Mouse (Mus musculus) embryonic facial prominence, embryonic 14.5 days (tissue): ENCODE results near the gene Ada. TPM values are rescaled to one million over a fixed set of nuclear protein-coding genes. Genes with fewer than 3 reads are reported as not detected.

Source experiments
- ATAC-seq: fragments of 200-750 bp; cut with Nextera tagmentation; 2 replicates; pipeline ENCODE4 v1.8.0; 2017; ENCODE audit warnings: low read depth, moderate number of reproducible peaks, moderate TSS enrichment
- DNase-seq: peaks from one replicate; pipeline ENCODE4 v3.0.0-alpha.2; 2015; ENCODE audit warnings: low spot score
- H3K27ac ChIP-seq: fragments of 300-500 bp; sonication (generic); replicated peaks from 2 replicates; pipeline ENCODE4 v1.5.1; 2014; ENCODE audit warnings: low read depth, mild to moderate bottlenecking, low read length, moderate library complexity
- H3K27me3 ChIP-seq: fragments of 300-500 bp; sonication (generic); replicated peaks from 2 replicates; pipeline ENCODE4 v1.6.1; 2014; ENCODE audit warnings: low read length; ENCODE audit not compliant: control insufficient read depth, insufficient read depth
- H3K36me3 ChIP-seq: fragments of 300-500 bp; sonication (generic); 2 replicates; pipeline ENCODE4 v1.6.1; 2014; ENCODE audit warnings: low read length, mixed read lengths; ENCODE audit not compliant: control insufficient read depth, insufficient read depth
- H3K4me1 ChIP-seq: fragments of 300-500 bp; sonication (generic); 2 replicates; pipeline ENCODE4 v1.6.1; 2014; ENCODE audit warnings: antibody characterized with exemption, low read length; ENCODE audit not compliant: control insufficient read depth, insufficient read depth
- H3K4me2 ChIP-seq: fragments of 300-500 bp; sonication (generic); 2 replicates; pipeline ENCODE4 v1.6.1; 2014; ENCODE audit warnings: low read depth, mild to moderate bottlenecking, low read length, moderate library complexity, mixed read lengths
- H3K4me3 ChIP-seq: fragments of 300-500 bp; sonication (generic); 2 replicates; pipeline ENCODE4 v1.5.1; 2014; ENCODE audit warnings: low read depth, mild to moderate bottlenecking, low read length
- H3K9ac ChIP-seq: fragments of 300-500 bp; sonication (generic); 2 replicates; pipeline ENCODE4 v1.6.1; 2014; ENCODE audit warnings: low read depth, mild to moderate bottlenecking, low read length, moderate library complexity, mixed read lengths
- H3K9me3 ChIP-seq: fragments of 300-500 bp; sonication (generic); 2 replicates; pipeline ENCODE4 v1.6.1; 2016; ENCODE audit warnings: low read length; ENCODE audit not compliant: control insufficient read depth
- WGBS: fragments of 180-500 bp; shearing (Covaris S2); extraction: QIAGEN DNeasy Blood & Tissue Kit; methylation state at CpG from one replicate; pipeline ENCODE4 v1.1.7; 2014; 5-methylcytosine and 5-hydroxymethylcytosine counted together
- polyA plus RNA-seq: library from polyadenylated mRNA; unstranded; fragments of >200 nt; fragmentation: Nextera tagmentation; extraction: Ambion mirVana; gene quantifications from 2 replicates; pipeline ENCODE4 v1.2.1, GENCODE M21; 2014

Ada gene
- polyA plus RNA-seq, 1 experiment from 2014 or later = 7.2 TPM

DNA sequence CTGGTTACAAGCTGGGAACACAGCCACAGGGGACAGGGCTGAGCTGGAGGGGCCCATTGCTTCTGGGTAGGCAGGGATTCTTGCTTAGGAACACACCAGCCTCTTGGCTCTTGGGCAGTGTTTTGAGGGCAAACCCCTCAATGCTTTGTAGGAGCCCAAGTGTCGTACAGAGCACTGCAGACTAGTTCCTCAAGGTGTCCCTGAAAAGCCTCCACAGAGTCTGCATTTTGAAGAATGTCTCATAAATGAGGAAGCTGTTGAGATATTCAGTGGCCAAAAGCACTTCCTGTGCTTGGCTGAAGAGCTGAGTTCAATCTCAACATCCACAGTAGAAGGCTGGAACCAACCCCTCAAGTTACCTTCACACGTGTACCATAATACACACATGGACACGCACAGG, 73.3 kb downstream of the Ada start:
- H3K4me3 ChIP-seq = no peak overlapping the region
- H3K27me3 ChIP-seq = no peaks in the 10 kb centered on the region
- H3K27ac ChIP-seq = peak overlapping the region; percentile 76; the same call in 1 of the 2 replicates
- ATAC-seq (no peak), DNase-seq (no peak)
- H3K4me2 ChIP-seq = no peak overlapping the region
- no peaks in the 10 kb centered on the region for H3K9me3 ChIP-seq
- WGBS = 92% methylated on average over 3 of the region's 3 CpGs
- H3K36me3 ChIP-seq = no peaks in the 10 kb centered on the region
- H3K9ac ChIP-seq = no peak overlapping the region
- peaks cover 31% of the 10 kb centered on the region for H3K4me1 ChIP-seq

Other genes starting within 250 kb of the Ada start
- not detected in 2 replicates for gene Hnf4a, start 243.4 kb downstream of the Ada start, polyA plus RNA-seq
- gene Ttpal, start 147.9 kb downstream of the Ada start, polyA plus RNA-seq = 40.6 and 46.2 TPM in 2 replicates
- gene Serinc3, start 105.1 kb downstream of the Ada start, polyA plus RNA-seq = 43.0 and 53.0 TPM in 2 replicates
- 153 and 165 TPM in 2 replicates for gene Pkig, start 91.9 kb downstream of the Ada start, polyA plus RNA-seq
- gene Ccn5, start 70.6 kb upstream of the Ada start, polyA plus RNA-seq = 1.0 and 3.0 TPM in 2 replicates
- gene Kcnk15, start 103.4 kb upstream of the Ada start, polyA plus RNA-seq = not detected in 2 replicates
- 0.32 and 0.35 TPM in 2 replicates for gene Rims4, start 168.4 kb upstream of the Ada start, polyA plus RNA-seq
- gene Ywhab, start 244.7 kb upstream of the Ada start, polyA plus RNA-seq = 276 and 293 TPM in 2 replicates